Mouse (Mus musculus) erythroblast, embryonic 14.5 days (primary cell): Measurements from ENCODE around the gene Blvrb.

Experiments used
- GATA1 ChIP-seq: IDR thresholded peaks from 2 replicates; pipeline ENCODE4 v1.6.1; 2012; ENCODE audit warnings: low read length, inconsistent platforms, mixed read lengths
- TAL1 ChIP-seq: IDR thresholded peaks from 3 replicates; pipeline ENCODE4 v1.6.1; 2012; ENCODE audit warnings: low read length, inconsistent platforms, mixed read lengths

- TF ChIP-seq TAL1 (no peak), GATA1 (no peak)
Observed at GRCm38 (mm10) chr7:27490543-27491329, 43.0 kb downstream of the Blvrb start.
